Mouse (Mus musculus): ENCODE data around the gene Dtnbp1. TPM values are rescaled to one million over a fixed set of nuclear protein-coding genes. Genes with fewer than 3 reads are reported as not detected.

Gene Dtnbp1
- polyA plus RNA-seq, 1 experiment from 2014 or later, result 148 TPM

DNA sequence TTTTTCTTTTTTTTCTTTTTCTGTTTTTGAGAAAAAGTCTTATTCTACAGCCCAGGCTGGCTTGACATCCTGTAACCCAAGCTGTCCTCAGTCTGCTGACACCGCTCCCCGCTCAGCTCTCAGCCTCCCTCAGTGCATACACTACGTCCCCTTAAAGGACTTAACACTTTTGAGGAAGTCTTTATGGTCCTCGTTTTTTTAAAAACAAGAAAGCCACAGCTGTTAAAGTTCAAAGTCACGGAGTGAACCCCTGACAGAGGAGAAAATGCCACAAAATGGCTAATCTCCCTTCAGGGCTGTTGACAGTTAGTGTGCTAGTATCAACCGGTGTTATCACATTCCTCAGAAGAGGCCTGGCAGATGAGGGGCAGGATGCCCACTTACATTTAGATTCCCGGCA lies 29.8 kb upstream of the Dtnbp1 start:
- Histone ChIP-seq H3K27ac (ENCODE audit: low read depth, low read length) (no peak overlapping the region), H3K4me3 (ENCODE audit: low read depth, low read length) (no peak overlapping the region), H3K4me1 (ENCODE audit: control insufficient read depth, insufficient read depth, low read length) (no peaks in the 10 kb centered on the region), H3K9ac (replicated peaks; ENCODE audit: low read depth, low read length) (no peak overlapping the region), H3K27me3 (ENCODE audit: control insufficient read depth, insufficient read depth, low read length) (no peaks in the 10 kb centered on the region), H3K9me3 (ENCODE audit: control insufficient read depth, low read length) (no peaks in the 10 kb centered on the region), H3K4me2 (ENCODE audit: low read depth, low read length) (no peak overlapping the region), H3K36me3 (ENCODE audit: control insufficient read depth, insufficient read depth, low read length) (no peaks in the 10 kb centered on the region)
- no peak for ATAC-seq (ENCODE audit: low read depth)
- WGBS, result 75% methylated on average over 7 of the region's 7 CpGs

DNA sequence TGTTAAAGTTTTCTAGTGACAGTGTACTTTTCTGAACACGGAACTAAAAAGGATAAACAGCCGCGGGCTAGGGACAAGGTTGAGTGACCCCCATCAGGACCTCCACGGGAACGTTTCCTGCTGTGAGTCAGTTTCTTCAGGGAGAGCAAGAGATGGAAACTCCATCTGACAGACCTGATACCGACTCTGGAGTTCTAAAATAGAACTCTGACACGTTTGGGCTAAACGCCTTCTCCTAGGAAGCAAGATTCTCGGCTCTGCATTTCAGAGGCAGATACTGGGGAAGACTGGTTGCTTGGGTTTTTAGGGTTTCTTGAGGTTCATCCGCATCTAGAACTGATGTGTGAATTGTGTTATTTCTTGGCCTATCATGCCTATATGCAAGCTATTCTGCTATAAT lies 29.4 kb upstream of the Dtnbp1 start:
- no peak overlapping the region for H3K4me2 ChIP-seq (ENCODE audit: low read depth, low read length)
- H3K9me3 ChIP-seq (ENCODE audit: control insufficient read depth, low read length), result no peaks in the 10 kb centered on the region
- no peaks in the 10 kb centered on the region for H3K4me1 ChIP-seq (ENCODE audit: control insufficient read depth, insufficient read depth, low read length)
- no peak overlapping the region for H3K27ac ChIP-seq (ENCODE audit: low read depth, low read length)
- no peak overlapping the region for H3K9ac ChIP-seq (replicated peaks; ENCODE audit: low read depth, low read length)
- no peak for ATAC-seq (ENCODE audit: low read depth)
- no peak overlapping the region for H3K4me3 ChIP-seq (ENCODE audit: low read depth, low read length)
- 71% methylated on average over 10 of the region's 10 CpGs for WGBS
- no peaks in the 10 kb centered on the region for H3K36me3 ChIP-seq (ENCODE audit: control insufficient read depth, insufficient read depth, low read length)
- H3K27me3 ChIP-seq (ENCODE audit: control insufficient read depth, insufficient read depth, low read length), result no peaks in the 10 kb centered on the region

DNA sequence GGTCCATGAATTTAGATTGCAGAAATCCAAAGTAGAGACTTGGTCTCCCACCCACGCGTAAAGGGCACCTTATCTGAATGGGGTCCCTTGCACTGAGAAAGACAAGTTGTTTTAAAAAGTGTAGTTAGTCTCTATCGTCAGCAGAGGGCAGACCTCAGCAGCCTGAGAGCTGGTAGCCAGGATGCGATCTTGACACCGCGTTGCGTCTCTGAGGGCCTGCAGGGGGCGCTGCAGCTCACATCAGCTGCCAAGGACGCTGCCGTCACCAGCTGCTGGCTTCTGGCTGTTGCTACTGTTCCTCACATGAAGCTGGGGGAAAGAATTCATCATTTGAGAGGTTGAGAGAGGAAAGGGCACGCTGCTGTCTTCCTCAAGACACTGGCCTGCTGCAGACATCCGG lies 28.9 kb upstream of the Dtnbp1 start:
- Histone ChIP-seq H3K4me2 (ENCODE audit: low read depth, low read length) (no peak overlapping the region), H3K4me3 (ENCODE audit: low read depth, low read length) (no peak overlapping the region), H3K4me1 (ENCODE audit: control insufficient read depth, insufficient read depth, low read length) (no peaks in the 10 kb centered on the region), H3K27ac (ENCODE audit: low read depth, low read length) (no peak overlapping the region), H3K36me3 (ENCODE audit: control insufficient read depth, insufficient read depth, low read length) (no peaks in the 10 kb centered on the region), H3K9ac (replicated peaks; ENCODE audit: low read depth, low read length) (no peak overlapping the region), H3K9me3 (ENCODE audit: control insufficient read depth, low read length) (no peaks in the 10 kb centered on the region), H3K27me3 (ENCODE audit: control insufficient read depth, insufficient read depth, low read length) (no peaks in the 10 kb centered on the region)
- peak; percentile 77; the same call in 1 of the 2 replicates for ATAC-seq (ENCODE audit: low read depth)
- 13% methylated on average over 12 of the region's 12 CpGs for WGBS

DNA sequence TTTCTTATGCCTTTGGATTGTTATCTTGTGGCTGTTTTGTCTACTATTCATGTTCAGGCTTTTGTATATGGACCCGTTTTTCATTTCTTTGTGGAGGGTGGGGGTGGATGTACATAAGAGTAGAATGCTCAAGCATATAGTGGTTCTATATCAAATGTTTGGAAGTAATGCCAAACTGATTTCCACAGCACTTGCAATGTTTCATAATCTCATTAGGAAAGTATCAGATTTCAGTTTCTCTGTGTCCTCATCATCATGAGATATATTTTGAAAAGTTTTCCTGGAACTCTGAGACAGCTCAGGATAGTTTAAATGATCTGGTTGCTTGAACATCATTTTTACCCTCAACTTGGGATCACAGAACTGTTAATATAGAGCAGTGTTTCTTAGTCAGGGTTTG lies 27.8 kb upstream of the Dtnbp1 start:
- WGBS, result 80% methylated on average over 1 of the region's 1 CpGs

DNA sequence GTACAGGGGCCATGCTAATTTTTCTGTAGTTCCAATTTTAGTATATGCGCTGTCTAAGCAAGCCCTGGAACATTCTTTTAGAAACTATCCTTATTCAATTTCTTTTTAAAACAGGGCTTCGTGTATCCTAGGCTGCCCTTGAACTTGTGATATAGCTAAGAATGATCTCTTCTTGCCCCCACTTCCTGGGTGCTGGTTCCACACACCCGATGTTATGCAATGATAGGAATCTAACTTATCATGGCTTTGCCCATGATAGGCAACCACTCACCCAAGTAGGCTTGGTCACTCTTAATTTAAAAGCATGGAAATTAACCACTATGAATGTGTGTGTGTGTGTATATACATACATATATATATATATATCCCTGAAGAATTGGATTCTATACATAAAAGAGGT lies 24.3 kb upstream of the Dtnbp1 start:
- no peak for ATAC-seq (ENCODE audit: low read depth)
- H3K4me1 ChIP-seq (ENCODE audit: control insufficient read depth, insufficient read depth, low read length), result no peaks in the 10 kb centered on the region
- no peak overlapping the region for H3K9ac ChIP-seq (replicated peaks; ENCODE audit: low read depth, low read length)
- 94% methylated on average over 3 of the region's 3 CpGs for WGBS
- no peak overlapping the region for H3K27ac ChIP-seq (ENCODE audit: low read depth, low read length)
- no peaks in the 10 kb centered on the region for H3K9me3 ChIP-seq (ENCODE audit: control insufficient read depth, low read length)
- H3K4me2 ChIP-seq (ENCODE audit: low read depth, low read length), result no peak overlapping the region
- no peaks in the 10 kb centered on the region for H3K36me3 ChIP-seq (ENCODE audit: control insufficient read depth, insufficient read depth, low read length)
- H3K4me3 ChIP-seq (ENCODE audit: low read depth, low read length), result no peak overlapping the region
- no peaks in the 10 kb centered on the region for H3K27me3 ChIP-seq (ENCODE audit: control insufficient read depth, insufficient read depth, low read length)

More for the DNA sequence above, 27.8 kb upstream of the Dtnbp1 start:
- Histone ChIP-seq H3K4me2 (ENCODE audit: low read depth, low read length) (no peak overlapping the region), H3K36me3 (ENCODE audit: control insufficient read depth, insufficient read depth, low read length) (no peaks in the 10 kb centered on the region), H3K27me3 (ENCODE audit: control insufficient read depth, insufficient read depth, low read length) (no peaks in the 10 kb centered on the region), H3K9ac (replicated peaks; ENCODE audit: low read depth, low read length) (no peak overlapping the region), H3K4me3 (ENCODE audit: low read depth, low read length) (no peak overlapping the region), H3K27ac (ENCODE audit: low read depth, low read length) (no peak overlapping the region), H3K9me3 (ENCODE audit: control insufficient read depth, low read length) (no peaks in the 10 kb centered on the region), H3K4me1 (ENCODE audit: control insufficient read depth, insufficient read depth, low read length) (no peaks in the 10 kb centered on the region)
- no peak for ATAC-seq (ENCODE audit: low read depth)

DNA sequence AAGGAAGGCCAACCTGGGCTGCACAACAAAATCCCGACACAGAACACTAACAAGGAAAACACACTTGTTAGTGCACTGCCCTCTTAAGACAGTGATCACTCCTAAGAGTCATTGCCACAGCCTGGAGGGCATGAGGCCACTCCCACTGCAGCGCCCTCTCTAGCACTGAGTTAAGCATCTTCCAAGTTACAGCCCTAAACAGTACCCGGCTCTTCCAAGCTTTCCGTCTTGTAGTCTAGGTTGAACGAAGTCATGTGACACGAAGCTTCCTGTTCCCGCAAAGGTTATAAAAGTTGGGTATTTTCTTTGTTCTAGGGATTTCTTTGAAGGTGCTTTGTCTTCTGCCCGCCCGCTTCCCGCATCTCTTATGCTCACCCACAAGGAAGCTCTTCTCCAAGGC lies 22.9 kb upstream of the Dtnbp1 start:
- no peak overlapping the region for H3K27ac ChIP-seq (ENCODE audit: low read depth, low read length)
- H3K27me3 ChIP-seq (ENCODE audit: control insufficient read depth, insufficient read depth, low read length), result no peaks in the 10 kb centered on the region
- WGBS, result 67% methylated on average over 10 of the region's 10 CpGs
- no peaks in the 10 kb centered on the region for H3K4me1 ChIP-seq (ENCODE audit: control insufficient read depth, insufficient read depth, low read length)
- no peak overlapping the region for H3K4me3 ChIP-seq (ENCODE audit: low read depth, low read length)
- ATAC-seq (ENCODE audit: low read depth), result no peak
- no peak overlapping the region for H3K4me2 ChIP-seq (ENCODE audit: low read depth, low read length)
- no peaks in the 10 kb centered on the region for H3K36me3 ChIP-seq (ENCODE audit: control insufficient read depth, insufficient read depth, low read length)
- no peaks in the 10 kb centered on the region for H3K9me3 ChIP-seq (ENCODE audit: control insufficient read depth, low read length)
- H3K9ac ChIP-seq (replicated peaks; ENCODE audit: low read depth, low read length), result no peak overlapping the region

DNA sequence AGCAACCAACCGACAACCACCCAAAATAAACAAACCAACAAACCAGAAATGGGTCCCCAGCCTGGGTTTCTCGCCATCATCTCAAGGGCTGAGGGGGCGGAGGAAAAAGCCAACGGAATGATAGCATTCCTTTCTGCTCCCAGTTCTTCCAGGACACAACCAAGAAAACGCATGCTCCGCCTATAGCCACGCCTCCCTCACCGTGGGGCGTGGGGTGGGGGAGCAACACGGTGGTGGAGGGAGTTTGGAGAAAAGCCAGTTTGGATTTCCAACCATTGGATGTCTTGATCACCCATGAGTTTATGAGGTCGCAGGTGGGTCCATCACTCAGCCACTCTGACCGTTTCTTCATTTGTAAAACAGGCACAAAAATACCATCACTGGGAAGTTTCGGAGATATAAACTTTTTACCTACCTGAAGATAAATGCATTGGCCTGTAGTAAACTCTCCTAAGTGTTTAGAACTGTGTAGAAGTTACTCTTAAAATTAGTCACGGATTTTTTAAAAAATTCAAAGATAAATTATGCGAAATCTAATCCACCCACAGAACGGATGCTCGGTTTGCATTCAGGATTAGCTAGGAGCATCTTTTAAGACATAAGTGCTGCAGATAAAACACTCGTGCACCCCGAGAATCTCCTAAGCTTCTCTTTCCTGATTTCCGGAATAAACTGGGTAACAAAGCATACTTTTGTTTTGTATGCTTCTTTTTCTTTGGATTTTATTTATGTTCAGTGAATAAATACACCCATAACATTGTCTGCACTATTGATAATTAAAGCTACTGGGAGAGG lies 21.6 kb upstream of the Dtnbp1 start:
- no peak for ATAC-seq (ENCODE audit: low read depth)
- Histone ChIP-seq H3K27me3 (ENCODE audit: control insufficient read depth, insufficient read depth, low read length) (no peaks in the 10 kb centered on the region), H3K4me3 (ENCODE audit: low read depth, low read length) (no peak overlapping the region), H3K36me3 (ENCODE audit: control insufficient read depth, insufficient read depth, low read length) (no peaks in the 10 kb centered on the region), H3K4me1 (ENCODE audit: control insufficient read depth, insufficient read depth, low read length) (no peaks in the 10 kb centered on the region), H3K27ac (ENCODE audit: low read depth, low read length) (no peak overlapping the region), H3K4me2 (ENCODE audit: low read depth, low read length) (no peak overlapping the region), H3K9ac (replicated peaks; ENCODE audit: low read depth, low read length) (no peak overlapping the region), H3K9me3 (ENCODE audit: control insufficient read depth, low read length) (no peaks in the 10 kb centered on the region)
- whole genome bisulfite sequencing, result 77% methylated on average over 20 of the region's 20 CpGs

DNA sequence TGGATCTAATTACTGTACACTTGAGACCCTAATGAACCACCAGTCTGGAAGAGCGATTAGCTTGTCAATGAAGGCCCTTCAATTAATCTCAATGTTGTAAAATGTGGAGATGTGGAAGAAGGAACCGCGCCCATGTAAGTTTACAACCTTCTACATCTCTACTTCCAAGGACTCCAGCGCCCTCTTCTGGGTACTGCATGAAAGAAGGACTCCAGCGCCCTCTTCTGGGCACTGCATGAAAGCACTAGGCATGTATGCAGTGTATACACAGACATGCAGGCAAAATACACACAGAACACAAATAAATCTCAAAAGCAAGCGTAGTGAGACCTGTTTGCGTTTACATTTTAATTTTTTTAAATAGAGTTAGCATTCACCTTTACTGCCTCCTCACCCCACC lies 6.2 kb upstream of the Dtnbp1 start:
- Histone ChIP-seq H3K27ac (ENCODE audit: low read depth, low read length) (no peak overlapping the region), H3K4me2 (ENCODE audit: low read depth, low read length) (no peak overlapping the region), H3K9me3 (ENCODE audit: control insufficient read depth, low read length) (no peaks in the 10 kb centered on the region), H3K4me1 (ENCODE audit: control insufficient read depth, insufficient read depth, low read length) (no peaks in the 10 kb centered on the region), H3K9ac (replicated peaks; ENCODE audit: low read depth, low read length) (no peak overlapping the region), H3K4me3 (ENCODE audit: low read depth, low read length) (no peak overlapping the region), H3K36me3 (ENCODE audit: control insufficient read depth, insufficient read depth, low read length) (no peaks in the 10 kb centered on the region), H3K27me3 (ENCODE audit: control insufficient read depth, insufficient read depth, low read length) (no peaks in the 10 kb centered on the region)
- WGBS, result 84% methylated on average over 7 of the region's 7 CpGs
- no peak for ATAC-seq (ENCODE audit: low read depth)

DNA sequence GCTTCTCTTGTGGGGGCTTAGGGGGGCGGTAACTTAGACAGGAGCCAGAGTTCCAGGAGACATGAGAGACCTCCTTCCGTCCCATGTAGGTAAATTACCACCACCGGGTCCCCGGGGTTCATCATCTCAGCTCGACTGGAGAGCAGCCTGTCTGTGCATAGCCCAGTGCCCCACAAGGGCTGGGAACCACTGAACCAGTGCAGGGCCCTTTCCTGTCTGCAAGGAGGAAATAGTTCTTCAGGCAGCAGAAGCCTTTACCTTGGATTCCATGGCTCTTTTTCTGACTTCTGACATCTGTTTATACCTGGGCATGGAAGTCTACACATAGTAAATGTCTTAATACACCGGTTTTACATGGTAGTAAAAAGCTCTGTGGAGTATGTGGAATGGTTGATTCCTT lies 5.8 kb upstream of the Dtnbp1 start:
- H3K27ac ChIP-seq (ENCODE audit: low read depth, low read length), result no peak overlapping the region
- H3K36me3 ChIP-seq (ENCODE audit: control insufficient read depth, insufficient read depth, low read length), result no peaks in the 10 kb centered on the region
- no peaks in the 10 kb centered on the region; the same call in 1 of the 2 replicates for H3K4me1 ChIP-seq (ENCODE audit: control insufficient read depth, insufficient read depth, low read length)
- H3K9ac ChIP-seq (replicated peaks; ENCODE audit: low read depth, low read length), result no peak overlapping the region
- H3K9me3 ChIP-seq (ENCODE audit: control insufficient read depth, low read length), result no peaks in the 10 kb centered on the region
- WGBS, result 75% methylated on average over 6 of the region's 6 CpGs
- no peak overlapping the region for H3K4me3 ChIP-seq (ENCODE audit: low read depth, low read length)
- no peak overlapping the region for H3K4me2 ChIP-seq (ENCODE audit: low read depth, low read length)
- no peak for ATAC-seq (ENCODE audit: low read depth)
- H3K27me3 ChIP-seq (ENCODE audit: control insufficient read depth, insufficient read depth, low read length), result no peaks in the 10 kb centered on the region
